Mouse (Mus musculus) kidney, postnatal 4 days (tissue): ENCODE data around the gene Cldn3.

ENCODE experiments used
- DNase-seq, 2 experiments: peaks; one replicate each; pipeline ENCODE4 v3.0.0; 2021; ENCODE audit warnings: mixed read lengths in 2 of 2

Cldn3 gene

DNA sequence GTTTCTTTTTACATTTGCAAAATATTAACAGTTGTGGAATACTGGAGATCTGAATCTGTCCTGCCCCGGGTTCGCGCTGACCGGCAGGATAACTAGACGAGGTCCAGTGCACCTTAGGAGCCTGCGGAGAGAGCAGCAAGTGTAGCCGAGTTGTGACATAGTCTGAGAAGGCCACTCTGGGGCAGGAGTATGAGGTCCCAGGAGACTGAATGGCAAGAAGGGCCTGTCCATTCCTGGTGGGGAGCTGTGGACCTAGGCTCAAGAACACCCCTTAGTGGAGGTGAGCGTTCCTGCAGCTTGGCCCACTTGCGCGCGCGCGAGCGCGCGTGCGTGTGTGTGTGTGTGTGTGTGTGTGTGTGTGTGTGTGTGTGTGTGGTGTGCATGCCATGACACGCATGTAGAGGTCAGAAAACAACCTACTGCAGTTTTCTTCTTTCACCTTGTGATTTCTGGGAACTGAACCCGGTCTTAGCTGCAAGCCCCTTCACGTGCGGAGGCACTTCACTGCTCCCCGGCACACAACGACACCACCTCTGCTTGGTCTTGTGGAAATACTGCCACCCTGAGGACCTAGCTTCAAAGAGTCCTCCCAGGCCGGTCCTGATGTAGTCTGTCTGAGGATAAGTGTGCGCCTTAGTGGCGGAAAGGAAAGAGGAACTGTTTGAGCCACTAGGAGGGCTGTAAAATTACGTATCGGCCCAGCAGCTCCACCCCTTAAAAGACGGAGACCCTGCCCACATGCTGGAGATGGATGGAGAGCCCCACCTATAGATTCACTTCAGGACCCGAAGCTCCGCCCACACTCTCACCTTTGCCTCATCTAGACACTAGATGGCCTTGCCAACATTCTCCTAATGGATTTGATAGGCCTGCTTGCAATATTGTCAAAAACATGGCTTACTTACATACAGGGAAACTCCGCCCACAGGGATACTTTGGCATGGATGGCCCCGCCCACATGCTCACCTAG is 19.9 kb upstream of the Cldn3 start:
- DNase-seq = peak; percentile 62 to 78

GRCm38 (mm10) chr5:134967164-134967944 is 18.7 kb upstream of the Cldn3 start:
- DNase-seq = no peak

- DNase-seq = no peak
Measured at GRCm38 (mm10) chr5:134970671-134971070, 15.3 kb upstream of the Cldn3 start.

- no peak for DNase-seq
Measured at GRCm38 (mm10) chr5:134973081-134973480, 12.9 kb upstream of the Cldn3 start.

- DNase-seq = no peak
Measured at GRCm38 (mm10) chr5:134973526-134973925, 12.5 kb upstream of the Cldn3 start.

DNA sequence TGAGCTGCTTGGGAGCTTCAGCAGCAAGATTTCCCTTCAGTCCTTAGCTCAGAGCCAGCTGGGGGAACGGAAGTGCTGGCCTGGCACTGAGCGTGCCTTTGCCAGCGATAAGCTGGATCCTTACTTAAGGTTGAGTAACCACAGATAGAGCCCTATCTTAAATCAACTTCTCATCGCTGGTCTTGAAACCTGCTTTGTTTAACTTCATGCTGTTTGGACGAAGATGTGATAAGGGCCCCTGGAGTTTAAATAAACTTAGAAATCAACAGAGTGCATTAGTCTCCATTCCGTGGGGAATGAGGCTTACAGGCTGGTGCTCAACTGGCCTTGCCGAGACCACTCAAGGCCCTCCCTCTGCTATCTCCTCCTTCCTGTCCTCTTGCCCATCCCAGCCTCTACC is 11.7 kb upstream of the Cldn3 start:
- no peak for DNase-seq

DNA sequence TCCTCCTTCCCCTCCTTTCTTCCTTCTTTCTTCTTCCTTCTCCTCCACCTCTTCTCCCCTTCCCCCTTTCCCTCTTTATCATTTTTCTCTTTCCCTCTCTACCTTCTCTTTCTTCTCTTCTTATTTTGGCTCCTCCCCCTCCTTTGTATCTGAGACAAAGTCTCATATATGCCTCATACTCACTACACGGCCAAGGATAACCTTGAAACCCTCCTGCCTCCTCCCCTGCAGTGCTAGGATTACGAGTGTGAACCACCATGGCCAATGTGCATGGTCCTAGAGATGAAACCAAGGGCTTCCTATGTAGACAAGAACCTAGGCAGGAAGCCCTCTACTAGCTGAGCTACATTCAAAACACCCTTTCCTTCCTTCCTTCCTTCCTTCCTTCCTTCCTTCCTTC is 11.1 kb upstream of the Cldn3 start:
- DNase-seq = no peak

DNA sequence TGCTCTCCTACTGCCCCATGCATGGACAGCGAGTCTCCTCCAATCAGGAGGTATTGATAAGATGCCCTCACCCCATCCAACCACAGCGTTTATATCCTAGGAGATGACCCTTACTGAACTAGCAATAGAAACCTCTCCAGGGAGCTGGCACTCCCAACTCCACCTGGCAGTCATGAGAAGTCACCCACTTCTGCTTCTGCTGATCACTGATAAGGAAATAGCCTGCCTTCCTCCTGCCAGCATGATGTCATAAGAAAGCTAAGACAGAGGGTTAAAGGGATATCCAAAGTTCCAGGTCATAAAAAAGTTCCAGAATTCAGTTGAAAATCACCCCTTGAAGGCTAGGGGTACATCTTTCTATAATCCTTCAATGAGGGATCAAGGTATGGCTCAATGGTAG is 9.8 kb upstream of the Cldn3 start:
- no peak for DNase-seq

DNA sequence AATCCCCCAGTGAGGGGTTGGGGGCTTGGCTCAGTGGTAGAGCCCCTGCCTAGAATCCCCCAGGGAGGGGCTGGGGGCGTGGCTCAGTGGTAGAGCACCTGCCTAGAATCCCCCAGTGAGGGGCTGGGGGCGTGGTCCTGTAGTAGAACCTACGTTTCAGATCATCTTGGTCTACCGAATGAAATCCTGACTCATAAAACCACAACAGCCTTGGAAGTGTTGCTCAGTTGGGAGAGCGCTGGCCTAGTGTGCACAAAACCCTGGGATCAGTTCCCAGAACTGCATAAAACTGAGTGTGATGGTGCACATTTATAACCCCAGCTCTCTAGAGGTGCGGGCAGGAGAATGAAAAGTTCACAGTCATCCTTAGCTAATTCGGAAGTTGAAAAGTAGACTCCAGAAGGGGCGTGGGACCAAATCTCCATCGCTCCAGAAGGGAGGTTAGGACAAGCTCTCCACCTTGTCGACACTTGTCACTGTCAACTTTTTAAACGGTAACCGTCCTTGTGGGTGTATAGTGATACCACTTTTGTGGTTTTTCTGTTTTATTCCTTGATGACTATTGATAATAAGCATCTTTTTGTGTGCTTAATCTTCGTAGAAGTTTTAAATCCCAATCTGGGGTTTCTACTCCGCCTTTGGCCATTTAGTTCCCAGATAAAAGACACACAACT is 9.3 kb upstream of the Cldn3 start:
- DNase-seq = no peak

GRCm38 (mm10) chr5:134977837-134978236 is 8.2 kb upstream of the Cldn3 start:
- no peak for DNase-seq

DNA sequence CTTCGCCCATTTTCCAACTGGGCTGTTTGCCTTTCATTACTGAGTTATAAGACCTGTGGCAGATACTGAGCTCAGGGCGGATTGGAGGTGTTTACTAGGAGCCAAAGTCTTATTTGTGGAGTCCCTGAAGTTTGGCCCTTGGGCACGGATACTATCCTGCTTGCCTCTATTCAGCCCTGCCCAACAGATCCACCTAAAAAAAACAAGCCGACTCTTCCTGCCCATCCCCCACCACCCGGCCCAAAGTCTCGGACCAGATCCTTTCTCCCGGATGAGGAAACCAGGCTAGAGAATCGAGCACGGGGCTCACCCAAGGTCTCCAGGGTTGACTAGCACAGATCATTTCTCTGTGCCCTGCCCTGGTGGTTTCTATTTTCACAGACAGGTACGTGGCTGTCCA is 4.9 kb upstream of the Cldn3 start:
- no peak for DNase-seq

DNA sequence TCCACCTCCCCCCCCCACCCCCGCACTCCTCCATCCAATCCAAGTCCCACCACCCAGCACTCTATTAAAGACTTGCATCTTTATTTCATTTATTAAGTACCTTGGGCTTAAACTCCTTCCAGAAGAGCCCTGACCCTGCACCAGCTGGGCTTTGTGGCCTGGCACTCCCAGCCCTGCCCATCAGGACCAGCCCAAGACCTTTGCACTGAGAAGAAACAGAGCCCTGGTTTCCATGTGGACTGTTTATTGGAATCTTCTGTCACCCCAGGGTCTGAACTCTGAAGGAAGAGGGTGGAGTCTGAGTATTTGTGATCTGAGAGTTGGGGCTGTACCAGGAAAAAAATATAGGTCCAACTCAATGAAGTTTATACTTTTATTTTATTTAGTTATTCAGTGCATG is 2.9 kb upstream of the Cldn3 start:
- DNase-seq = no peak

GRCm38 (mm10) chr5:134983771-134984170 is 2.2 kb upstream of the Cldn3 start:
- no peak for DNase-seq

DNA sequence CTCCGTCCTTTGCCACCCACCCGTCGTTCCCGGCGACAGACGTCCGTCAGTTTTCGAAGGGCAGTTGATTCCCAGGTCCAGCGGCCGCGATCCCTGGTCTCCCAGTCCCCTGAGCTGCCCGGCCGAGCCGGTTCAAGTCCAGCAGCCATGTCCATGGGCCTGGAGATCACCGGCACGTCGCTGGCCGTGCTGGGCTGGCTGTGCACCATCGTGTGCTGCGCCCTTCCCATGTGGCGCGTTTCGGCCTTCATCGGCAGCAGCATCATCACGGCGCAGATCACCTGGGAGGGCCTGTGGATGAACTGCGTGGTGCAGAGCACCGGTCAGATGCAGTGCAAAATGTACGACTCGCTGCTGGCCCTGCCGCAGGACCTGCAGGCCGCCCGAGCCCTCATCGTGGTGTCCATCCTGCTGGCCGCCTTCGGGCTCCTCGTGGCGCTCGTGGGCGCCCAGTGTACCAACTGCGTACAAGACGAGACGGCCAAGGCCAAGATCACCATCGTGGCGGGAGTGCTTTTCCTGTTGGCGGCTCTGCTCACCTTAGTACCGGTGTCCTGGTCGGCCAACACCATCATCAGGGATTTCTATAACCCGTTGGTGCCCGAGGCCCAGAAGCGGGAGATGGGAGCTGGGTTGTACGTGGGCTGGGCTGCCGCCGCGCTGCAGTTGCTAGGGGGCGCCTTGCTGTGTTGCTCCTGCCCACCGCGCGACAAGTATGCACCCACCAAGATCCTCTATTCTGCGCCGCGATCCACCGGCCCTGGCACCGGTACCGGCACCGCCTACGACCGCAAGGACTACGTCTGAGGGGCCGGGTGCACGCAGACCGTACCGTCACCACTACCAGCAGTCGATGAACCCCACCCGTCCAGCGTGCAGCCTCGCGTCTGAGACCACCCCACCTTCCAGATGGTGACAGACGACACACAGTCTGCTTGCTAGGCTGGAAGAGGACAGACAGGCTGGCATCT is 569 bp downstream of the Cldn3 start:
- peak; percentile 46 to 68 for DNase-seq

GRCm38 (mm10) chr5:134989166-134989565 is 3.2 kb downstream of the Cldn3 start:
- no peak for DNase-seq

- no peak for DNase-seq
Measured at GRCm38 (mm10) chr5:134989741-134990140, 3.7 kb downstream of the Cldn3 start.

DNA sequence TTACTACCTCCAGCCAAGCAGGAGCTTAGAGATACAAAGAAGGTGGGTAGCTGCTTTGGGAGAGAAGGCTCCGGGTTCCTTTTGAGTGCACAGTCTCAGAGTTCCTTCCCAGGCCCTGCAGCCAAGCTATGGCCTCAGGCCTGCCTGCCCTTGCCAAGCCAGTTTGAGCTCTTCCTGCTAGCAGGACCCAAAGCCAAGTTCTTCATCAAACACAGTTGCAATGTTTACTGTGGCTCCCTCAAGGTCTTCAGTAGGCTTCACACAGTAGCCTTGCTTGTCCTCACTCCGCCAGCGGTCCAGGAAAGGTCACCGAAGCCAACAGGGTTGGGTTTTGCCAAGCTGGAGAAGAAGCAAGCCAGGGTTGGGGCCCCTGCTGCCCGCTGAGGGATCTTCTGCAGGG is 6.6 kb downstream of the Cldn3 start:
- DNase-seq = no peak

DNA sequence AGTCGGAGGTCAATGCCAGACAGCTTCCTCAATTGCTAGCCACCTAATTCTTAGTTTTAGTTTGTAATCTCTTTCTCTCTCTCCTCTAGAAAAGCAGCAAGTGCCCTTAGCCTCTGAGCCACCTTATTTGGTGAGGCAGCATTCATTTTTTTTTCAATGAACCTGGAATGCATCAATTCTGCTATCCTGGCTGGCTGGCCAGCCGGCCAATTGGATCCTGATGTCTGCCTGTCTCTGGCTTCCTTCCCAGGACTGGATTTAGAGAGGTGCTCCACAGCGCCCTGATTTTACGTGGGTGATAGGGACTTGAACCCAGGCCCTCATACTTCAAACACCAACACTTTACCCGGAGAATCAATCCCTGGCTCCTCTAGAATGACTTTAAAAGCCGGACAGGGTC is 12.3 kb downstream of the Cldn3 start:
- DNase-seq = no peak

DNA sequence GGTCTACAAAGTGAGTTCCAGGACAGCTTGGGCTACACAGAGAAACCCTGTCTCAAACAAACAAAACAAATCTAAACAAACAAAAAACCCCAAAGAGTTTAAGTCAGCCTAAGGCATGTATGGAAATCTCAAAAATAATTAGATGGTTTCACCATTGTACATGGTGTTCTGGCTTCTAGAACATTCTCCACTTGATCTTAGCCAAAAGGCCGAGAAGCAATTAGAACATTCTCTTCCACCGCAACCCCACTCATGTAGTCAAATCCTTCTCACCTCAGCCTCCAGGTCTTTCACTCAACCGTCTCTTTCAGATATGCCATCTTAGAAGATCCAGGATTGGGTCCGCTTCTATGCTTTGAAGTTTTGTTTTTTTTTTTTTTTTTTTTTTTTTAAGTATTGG is 13.8 kb downstream of the Cldn3 start:
- no peak for DNase-seq

GRCm38 (mm10) chr5:135000751-135001150 is 14.7 kb downstream of the Cldn3 start:
- DNase-seq = no peak

GRCm38 (mm10) chr5:135001309-135001708 is 15.3 kb downstream of the Cldn3 start:
- peak; percentile 82 to 90 for DNase-seq

DNA sequence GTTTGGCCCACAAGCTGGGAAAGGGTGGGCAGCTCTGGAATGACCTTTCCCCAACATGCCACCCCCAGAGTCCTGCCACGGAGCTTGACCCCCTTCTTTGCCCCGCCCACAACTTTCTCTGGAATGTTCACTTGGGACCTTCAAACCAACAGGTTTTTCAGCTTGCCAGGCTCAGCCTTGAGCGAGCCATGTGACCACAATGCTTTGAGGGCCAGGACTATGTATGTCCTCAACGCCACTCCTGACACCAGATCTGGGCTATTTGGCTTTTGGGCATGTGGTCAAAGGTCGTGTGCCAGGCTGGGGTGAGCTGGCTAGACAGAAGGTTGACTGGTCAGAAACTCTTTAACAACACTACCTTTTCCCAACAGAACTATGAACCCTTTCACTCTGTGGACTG is 16.1 kb downstream of the Cldn3 start:
- DNase-seq = peak; percentile 43 to 62
